Mouse (Mus musculus) adrenal gland, postnatal 14 days (tissue): ENCODE measurements at regions not wholly inside any gene's neighbourhood (a gene's known extent, or its start where the extent isn't known, plus 50 kb on each side); places are given as distances from the start of the nearest gene placed in this dataset.
A peak's percentile ranks its signal among the peaks of the same experiment; 100 is the strongest.

ENCODE experiments used
- DNase-seq: peaks from one replicate; pipeline ENCODE4 v3.0.0; 2021; ENCODE audit warnings: mixed read lengths

DNA sequence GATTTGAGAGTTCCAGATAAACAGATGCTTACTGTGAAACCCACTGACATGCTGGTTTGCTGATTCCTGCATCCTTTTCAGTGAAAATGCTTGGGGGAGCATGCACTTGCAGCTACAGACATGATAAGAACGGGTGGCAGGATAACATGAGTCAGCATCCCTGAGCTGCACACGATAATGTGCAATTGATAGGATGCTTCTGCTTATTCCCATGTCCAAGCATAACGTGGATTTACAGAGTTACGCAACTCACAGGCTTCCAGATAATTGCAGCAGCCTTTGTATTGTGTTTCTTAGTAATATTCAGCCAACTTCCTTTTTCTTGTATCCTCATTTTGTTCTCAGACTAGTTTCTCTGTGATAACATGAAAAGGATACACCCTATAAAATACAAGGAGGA lies 245.7 kb downstream of the Flrt2 start:
- no peak for DNase-seq

DNA sequence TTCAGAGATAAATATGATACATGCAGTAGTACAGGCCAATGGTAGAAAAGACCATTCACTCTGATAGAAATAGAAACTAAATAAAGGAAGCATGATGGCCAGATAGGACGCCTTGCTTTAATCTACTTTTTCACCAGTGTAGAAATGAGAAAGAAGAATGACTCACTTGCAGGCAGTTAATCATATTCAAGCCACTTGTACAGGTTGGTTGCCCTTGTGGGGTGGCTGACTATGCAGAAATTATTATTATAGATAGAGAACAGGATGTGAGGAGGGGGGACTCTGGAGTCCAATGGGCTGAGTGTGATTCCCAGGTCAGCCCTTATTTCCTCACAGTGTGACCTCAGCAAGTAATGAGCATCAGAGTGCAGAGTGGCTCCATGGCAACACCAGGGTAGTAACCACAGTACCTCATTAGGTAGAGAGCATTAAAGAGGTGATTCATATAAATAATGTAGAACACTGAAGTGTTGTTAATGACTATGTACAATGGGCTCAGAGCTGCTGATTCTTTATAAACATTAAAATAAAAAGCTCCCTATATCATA lies 248.5 kb downstream of the Flrt2 start:
- DNase-seq = no peak

DNA sequence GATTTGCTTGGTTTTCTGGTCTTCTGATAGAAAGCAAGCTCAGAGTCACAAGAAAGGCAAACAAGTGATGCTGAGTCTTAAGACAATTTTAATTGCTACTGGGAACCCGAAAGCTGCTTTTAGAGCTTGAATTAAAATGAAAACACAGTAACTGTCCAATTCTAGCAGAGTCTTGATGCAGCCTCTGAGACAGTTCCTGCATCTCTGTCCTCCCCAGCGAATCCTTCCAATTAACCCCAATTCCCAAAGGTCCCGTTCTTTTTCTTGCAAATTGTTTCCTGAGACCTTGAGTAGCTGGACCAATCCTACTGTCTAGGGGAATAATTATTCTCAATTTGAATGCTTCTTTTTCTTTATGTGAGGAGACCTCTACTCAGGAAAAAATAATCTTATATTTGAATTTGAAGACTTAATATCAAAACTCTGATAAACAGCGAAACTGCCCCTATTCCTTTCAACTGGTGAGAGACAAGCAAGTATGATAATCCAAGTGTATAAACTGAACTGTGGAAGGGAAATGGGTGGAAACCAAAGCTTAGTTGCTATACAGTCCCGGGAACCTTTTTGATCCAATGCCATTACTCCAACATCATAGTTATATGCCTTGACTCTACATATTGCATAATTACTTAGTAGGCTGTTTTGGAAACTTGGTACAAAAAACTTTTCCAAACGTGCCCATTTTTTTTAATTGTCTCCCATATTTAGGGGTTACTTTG lies 267.9 kb downstream of the Flrt2 start:
- no peak for DNase-seq

DNA sequence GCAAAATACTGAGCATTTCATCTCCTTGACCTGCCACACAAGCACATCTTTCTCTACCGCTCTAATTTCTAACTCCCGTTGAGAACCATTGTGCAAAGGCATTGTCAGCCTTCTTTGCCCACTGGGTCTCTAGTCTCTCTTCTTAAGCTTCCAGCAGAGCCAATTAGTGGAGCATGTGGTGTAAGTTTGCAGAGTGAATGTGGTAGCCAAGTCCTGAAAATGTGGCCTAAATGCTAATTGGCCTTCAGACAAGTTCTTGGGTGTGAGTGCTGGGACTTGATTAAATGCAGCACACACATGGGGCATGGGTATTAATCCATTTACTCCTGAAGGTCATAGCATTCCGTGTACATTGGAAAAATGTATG lies 268.5 kb downstream of the Flrt2 start:
- no peak for DNase-seq

DNA sequence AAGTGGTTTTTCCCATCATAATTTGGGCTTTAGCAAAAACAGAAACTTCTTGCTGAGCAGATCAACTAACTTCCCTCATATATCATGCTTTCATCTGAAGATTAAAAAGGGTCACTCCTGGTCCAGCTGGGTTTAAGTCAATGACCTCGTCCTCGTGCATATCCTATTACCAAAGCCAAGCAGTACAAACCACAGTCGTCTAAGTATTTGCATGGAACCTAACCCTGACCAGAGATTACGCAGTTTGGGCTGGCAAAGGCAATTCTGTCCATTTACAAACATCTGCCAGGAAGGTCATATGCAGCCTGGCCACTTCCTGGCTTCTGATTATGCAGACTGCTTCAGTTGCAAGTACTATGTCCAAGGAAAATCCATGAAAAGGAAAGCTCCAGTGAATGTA lies 270.8 kb downstream of the Flrt2 start:
- peak; percentile 4 for DNase-seq

DNA sequence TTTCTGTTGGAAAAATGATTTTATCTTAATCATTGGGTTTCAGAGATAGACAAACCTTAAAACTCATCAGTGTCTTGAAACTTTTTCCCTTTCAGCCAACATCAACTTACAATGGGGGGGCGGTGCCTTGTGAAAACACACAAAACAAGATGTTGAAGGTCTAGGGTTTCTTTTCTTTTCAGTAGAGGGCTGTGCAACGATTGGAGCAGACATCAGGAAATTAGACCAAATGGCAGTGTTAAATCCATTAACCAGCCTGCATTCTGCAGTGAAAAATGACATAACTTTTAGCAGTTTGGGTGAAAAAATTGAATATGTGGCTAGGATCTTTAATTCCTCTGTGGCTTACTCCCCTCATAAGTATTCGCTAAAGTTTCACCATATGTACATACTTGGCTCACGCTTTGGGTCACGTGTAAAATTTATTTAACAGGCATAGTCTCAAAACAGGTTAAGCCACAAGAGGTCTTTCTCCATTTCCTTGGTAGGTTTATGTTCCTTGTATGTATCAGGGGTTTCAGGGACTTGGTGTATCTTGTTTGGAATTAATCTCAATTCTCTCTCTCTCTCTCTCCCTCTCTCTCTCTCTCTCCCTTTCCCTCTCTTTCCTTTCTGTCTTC lies 296.8 kb downstream of the Flrt2 start:
- no peak for DNase-seq

DNA sequence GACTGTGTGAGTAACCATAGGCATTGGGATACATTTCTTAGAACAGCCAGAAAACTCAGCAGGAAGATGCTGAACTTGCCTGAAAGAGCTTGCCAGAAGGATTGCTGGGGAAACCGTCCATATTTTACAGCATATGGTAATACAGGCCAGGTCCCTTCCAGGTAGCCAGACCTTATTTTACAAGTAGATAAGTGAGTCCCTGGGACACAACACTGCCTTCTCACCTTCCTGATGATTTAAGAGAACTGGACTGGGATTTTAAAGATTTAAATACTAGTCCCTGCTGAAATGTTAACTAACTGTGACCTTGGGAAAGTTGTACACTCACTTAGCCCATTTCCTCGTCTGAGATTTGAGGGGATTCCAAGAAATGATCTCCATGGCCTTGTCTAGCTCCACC lies 302.9 kb downstream of the Flrt2 start:
- no peak for DNase-seq

DNA sequence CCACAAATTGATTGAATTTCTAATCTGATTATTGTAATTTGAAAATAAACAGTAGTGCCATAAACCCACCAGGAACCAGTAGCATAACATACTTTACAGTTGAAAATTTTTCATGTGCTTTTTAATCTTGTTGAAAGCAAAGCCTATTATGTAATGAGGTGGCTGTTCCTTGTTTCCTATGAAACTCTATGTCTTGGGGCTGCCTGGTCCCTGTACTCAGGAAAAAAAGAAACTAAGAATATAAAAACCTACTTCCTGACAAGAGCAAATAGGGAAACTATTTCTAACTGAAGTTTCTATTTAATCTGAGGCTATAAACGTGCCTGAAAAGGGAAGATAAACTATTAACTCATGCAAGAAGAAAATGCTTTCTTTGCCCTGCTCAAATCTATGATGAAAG lies 338.2 kb downstream of the Flrt2 start:
- no peak for DNase-seq

DNA sequence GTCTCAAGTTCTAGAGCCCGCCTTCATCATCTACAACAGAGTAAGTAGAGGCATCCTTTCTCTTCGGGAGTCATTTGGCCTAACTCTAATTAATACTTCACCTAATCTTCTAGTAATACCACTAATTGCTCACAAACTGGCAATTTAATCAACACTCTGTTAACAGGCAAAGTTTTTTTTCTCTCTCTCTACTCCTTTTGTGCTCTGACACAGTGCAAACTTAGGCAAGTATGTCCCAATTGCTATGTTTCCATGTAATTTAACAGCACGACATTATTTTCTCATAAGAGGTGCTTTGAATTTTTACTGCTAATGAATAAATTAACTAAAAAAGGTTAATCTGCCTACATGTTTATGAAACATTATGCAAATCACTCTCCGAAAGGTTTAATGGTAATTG lies 383.3 kb downstream of the Flrt2 start:
- DNase-seq = no peak

DNA sequence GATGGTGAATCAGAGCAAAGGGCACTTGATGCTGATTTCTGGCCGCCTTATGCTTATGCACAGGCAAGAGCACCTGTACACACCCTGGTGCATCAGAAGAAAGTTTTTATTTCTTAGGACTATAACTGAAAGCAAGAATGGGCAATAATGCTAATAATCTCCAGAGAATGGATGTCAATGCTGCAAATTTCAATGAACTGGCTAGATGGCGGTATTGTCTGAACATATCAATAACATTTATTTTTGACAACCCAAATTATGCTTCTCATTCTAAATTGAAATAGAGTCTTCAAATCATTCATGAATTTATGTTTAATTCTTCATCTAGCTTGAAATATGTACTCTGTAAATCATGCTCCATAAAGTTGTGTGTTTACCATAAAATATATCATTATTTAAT lies 399.0 kb downstream of the Flrt2 start:
- no peak for DNase-seq

DNA sequence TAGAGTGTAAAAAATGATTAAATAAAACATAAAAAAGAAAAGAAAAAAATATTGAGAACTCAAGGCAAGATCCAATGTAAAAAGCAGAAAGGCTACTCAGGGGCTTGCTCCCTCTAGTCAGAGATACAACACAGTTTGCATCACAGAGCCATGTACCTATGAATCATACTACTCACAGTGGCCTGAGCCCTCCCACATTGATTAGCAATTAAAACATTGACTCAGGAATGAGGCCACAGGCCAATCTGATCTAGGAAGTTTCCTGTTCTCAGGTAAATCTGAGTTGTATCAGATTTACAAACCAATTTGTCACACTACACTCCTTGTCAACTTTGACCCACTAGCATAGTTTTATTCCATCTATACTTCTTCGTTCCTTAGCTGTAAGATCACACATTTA lies 414.2 kb downstream of the Flrt2 start:
- no peak for DNase-seq

DNA sequence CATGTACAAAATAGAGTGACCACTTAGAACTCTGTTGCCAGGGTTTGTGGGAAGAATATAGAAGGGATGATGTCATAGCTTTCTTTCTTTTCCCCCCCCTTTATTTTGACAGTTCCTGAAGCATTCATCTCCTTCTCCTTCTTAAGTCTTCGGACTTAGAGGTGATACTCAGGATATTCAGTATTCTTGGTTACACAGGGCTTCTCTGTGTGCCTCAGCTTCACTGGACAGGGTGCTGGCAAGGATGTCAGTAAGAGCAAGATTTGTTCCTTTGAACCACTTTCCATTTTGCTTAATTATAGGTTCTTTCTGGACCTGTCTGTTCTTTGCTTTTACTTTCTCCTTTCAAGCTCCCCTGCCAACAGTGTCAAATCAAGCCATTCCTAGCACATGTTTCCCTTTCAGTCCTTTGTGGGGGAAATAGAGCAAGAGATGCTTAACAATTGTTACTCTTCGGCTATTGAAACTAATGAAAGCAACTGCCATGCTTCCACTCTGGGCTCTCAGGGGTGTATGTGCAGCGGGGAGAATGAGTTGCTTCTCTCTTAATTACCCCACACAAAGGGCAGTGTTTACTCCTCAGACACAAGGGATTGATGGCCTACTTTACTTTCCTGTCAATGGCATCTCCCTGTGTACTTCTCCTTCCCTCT lies 422.8 kb downstream of the Flrt2 start:
- no peak for DNase-seq

DNA sequence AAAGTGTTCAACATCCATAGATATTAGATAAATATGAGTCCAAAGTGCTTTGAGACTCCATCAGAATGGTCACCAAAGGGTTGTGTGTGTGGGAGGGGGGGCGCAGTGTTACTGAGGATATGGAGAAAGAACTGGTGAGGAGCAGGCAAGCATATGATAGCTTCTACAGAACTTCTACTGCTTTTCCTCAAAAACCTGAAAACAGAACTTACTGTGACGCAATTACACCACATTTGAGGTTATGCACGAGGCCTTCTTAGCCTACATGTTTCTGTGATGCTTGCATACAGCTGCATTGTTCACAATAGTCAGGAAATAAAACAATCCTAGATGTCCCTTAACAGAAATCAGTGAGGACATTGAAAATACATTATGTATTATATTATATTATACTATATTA lies 425.5 kb downstream of the Flrt2 start:
- no peak for DNase-seq

DNA sequence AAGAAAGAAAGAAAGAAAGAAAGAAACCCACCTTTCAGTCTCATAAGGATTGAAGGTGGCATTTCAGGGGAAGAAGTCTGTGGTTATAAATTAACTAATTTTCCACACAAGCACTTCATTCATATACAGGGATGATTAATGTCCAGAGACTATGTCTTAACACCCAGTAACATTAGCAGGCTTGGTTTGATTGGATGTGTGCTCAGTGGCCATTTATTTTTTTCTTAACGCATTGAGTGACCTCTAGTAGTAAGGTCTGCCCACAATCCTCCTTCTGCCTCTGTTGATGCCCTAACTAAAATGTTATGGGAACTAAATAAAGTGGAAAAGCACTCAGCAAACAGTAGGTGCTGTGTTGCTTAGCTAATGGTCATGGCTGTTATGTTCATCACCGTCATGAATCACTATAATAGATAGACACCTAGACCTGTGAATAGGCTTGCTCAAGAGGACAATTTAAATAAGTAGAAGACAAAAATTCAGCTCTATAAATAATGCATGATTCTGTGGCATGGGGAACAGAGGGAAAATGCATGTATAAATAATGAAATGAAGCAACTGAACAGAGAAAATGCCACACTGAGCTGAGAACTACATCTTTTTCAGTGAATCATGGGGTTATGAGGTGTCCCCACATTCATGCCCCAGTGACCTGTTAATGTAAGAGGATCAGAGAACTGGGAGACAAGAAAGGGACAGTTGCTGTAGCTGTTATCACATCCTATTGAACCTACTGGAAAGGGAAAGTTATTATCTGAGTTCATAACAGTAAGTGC lies 432.3 kb downstream of the Flrt2 start:
- no peak for DNase-seq

DNA sequence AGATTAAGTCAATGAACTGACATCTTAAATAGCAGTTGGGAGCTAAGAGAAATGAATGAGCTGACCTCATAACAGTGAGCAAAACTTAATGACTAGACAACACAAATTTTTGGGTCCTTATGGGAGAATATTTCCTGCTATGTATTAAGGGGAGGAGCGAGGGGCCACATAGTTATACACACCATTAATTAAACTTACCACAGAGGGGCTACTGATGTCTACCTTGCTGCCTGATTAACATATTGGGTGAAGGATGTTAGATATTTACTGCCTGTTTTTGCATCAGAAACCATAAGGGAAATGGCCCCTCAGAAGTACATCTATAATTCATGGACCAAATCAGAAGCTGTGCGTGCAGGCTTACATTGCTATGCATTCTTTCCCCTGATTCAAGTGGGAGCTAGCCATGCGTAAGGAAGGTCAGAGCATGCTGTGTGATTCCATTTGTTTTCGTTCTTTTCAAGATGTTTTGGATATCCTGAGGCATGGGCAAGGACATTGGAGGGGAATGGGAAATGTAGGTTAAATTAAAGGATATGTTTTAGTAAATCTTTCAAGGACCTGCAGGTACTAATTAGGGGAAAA lies 437.9 kb downstream of the Flrt2 start:
- no peak for DNase-seq

DNA sequence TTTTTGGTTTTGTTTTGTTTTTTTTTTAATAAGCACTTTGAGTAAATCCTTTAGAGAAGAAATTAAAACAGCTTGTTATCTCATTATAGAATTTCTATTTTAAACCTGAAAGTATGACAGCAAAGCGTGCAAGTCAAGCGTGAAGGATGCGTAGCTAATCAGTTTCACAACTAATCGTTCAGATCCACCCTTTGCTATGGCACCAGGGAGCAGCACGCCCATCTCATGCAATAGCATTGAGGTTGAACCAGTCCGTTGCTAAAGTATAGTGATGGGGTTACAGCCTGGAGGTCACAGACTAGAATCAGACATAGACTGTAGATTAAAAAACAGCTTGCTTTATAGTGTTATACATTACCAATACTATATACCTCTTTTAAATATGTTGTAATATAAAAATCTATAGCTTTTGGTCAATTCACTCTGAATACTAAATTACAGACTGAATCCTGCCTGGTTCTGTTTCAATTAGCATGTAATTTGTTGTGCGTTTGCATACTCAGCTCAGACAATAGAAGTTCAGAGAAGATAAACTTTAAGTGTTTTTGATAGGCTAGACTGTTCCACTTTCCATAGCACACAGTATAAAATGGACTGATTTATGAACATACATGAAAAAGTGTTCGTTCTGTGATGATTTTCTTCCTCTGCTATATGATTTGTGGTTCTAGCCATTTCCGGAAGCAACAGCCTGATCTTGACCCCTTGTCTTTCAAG lies 438.9 kb downstream of the Flrt2 start:
- DNase-seq = no peak

DNA sequence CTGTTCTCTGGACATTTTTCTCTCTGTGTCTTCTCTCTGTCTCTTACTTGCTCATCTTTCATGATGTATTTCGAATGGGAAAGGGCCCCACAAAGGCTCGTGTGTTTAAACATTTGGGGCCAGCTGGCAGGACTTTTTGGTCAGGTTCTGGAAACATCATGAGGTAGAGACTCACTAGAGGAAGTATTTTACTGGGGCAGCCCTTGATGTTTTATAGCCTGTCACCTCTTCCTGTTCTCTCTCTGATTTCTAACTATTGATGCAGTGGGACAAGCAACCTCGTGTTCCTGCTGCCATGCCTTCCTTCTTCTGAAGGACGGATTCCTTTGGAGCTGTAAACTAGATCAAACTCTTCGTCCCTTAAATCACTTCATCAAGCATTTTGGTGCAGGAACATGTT lies 442.1 kb downstream of the Flrt2 start:
- DNase-seq = no peak

DNA sequence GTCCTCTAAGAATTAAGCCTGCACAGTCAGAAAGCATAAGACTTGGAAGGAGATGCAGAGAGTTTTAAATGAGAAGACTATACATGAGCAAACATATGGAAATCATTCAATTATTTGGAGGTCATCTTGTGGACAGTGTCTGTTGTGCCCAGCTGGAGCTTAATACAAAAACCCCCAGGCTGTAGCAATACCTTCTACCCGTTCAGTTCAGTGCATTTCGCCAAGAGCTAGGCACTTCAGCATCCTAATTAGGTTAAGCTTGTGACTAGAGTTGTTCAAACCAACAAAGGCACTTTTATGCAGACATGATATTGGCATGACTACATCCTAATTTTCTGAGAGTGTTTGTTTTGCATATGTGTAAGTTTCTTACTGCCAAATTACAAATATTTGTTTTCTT lies 449.7 kb downstream of the Flrt2 start:
- no peak for DNase-seq

DNA sequence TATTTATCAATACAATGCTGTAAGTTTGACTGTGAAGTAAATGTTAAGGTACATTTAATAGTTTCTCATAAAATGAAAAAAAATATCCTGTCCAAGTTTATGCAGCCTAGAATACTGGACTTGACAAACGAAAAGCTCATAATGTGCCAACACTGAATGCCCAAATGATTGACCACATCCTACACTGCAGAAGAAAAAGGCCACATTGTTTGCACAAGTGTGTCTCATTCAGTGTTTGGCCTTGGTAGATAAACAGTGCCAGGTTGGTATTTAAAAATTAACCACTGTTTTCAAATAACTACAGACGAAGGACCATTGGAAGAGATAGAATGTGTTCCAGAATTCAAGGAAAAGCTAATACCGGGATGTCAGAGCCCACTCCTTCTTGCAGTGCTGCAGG lies 462.1 kb downstream of the Flrt2 start:
- DNase-seq = no peak

DNA sequence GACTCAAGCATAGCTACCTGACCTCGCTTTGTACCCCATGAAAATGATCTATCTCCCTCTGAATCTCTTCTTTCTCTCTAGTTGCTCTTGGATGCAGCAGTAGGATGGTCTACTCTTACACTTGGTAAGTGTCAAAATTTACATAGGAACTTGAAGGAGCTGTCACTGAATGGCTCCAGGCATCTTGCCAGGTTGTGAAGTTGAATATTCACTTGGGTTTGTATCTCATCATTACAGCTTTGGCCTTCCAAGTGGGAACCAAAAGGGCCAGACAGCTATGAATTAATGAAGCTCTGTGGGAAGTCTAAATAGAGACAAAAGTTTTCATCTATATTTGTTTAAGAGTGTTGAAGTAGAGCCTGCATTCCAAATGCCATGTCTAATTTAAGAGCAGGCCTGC lies 475.5 kb downstream of the Flrt2 start:
- DNase-seq = no peak

DNA sequence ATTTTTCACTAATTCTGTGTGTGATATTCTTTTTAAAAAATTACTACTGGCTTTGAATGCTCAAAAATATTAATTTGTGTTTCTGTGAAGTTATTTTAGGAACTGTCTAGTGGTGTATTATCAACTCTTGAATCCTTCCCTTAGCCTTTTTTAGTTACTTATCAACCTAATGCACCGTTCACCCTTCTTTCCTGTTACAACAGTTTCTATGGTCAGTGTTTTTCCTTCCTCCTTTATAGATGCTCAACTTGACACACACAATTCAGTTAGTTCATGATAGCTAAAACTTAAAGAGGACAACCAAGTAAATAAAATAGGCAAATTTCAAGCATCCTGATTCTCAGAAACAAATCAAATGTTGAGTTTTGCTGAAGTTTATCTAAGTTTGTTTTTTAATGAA lies 506.9 kb downstream of the Flrt2 start:
- DNase-seq = no peak

DNA sequence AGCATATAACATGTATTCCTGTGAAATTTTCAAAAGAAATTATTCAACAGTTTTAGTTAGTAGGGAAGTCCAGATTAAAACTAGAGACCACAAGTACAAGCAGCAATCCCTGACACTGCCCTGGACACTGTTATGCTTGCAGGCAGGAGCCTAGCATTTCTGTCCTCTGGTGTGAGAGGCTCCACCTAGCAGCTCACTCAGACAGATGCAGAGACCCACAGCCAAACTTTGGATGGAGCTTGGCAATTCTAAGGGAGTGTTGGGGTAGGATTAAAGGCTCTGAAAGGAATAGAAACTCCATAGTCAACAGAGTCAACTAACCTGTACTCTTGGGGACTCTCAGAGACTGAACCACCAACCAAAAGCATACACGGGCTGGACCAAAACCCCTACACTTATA lies 509.8 kb downstream of the Flrt2 start:
- DNase-seq = no peak
